Mouse (Mus musculus) spleen, embryonic (tissue): ENCODE data around the gene Atp6v0c.

Source experiments
- CTCF ChIA-PET: fragments of 350-600 bp; sonication (Branson Sonifier 250); formaldehyde crosslinking; loops from one replicate; lab custom pipeline; 2022; lab: Charles Lee

The Atp6v0c gene

GRCm38 (mm10) chr17:24169317-24170065, at the start of gene Atp6v0c:
Gene Atp6v0c (minus strand): TSS chr17:24169702.
- CTCF ChIA-PET, result interaction anchor here (0.7 kb wide), 1 partner anchor 316 kb away, joined by 3 read pairs; no protein-coding TSS in a partner anchor

DNA sequence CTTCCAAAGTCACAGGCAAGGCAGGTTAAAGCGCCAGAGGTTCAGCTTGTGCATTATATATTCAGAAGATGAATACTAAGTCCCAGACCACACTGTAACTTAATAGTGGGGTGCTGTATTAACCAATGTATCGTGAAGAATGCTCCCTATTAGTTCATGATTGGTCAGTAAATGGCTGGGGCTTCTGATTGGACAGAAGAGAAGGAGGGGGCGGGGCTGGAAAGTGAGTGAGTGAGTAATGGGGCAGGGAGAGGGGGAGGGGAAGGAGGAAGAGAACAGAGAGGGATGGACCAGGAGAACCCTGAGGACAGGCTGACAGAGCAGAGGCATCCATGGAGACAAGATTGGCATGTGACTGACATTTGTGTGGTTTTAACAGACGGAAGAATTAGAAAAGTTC, 47.3 kb upstream of the Atp6v0c start:
- CTCF ChIA-PET, result interaction anchor here (0.6 kb wide), 1 partner anchor 162 kb away, joined by 4 read pairs; no protein-coding TSS in a partner anchor

- CTCF ChIA-PET, result no interaction called here
Measured at GRCm38 (mm10) chr17:24213186-24213585, 43.7 kb upstream of the Atp6v0c start.

- CTCF ChIA-PET, result no interaction called here
Measured at GRCm38 (mm10) chr17:24212441-24213018, 43.0 kb upstream of the Atp6v0c start.

DNA sequence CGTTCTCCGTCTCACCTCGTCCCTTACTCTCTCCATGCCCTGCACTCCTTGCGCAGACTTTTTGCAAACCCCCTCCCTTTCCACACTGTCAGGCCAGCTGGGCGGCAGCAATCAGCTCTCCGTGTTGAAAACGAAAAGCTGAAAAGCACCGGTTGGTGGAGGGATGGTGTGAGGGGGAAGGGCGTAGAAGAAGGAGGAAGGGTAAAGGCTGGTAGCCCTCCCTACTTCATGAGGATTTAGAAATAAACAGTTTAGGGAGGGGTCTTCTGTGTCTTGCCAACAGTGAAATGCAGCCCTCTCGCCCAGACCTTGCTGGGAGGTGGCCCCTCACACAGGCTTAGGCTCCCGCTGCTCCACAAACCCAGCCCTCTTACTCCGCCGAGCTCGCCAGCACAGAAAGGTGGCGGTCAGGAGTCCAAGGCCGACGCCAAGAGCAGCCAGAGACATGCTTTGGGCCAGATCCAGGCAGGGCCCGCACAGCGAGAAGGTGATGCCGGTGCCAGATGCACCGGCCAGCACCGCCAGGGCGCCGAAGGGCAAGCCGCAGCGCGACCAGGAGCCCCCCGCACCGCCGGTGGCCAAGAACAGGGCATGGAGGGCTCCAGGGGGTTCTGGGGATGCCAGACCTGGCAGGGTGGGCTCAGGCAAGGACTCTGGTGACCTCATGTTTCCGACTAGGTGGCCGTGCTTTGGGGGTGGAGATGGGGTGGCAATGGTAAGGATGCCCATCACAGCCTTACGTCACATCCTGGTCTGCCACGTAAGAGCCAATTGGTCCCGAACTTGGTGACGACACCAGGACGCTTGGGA, 42.3 kb upstream of the Atp6v0c start:
- CTCF ChIA-PET, result no interaction called here

GRCm38 (mm10) chr17:24210591-24210990, 41.1 kb upstream of the Atp6v0c start:
- CTCF ChIA-PET, result no interaction called here

- CTCF ChIA-PET, result no interaction called here
Measured at GRCm38 (mm10) chr17:24209916-24210240, 40.4 kb upstream of the Atp6v0c start.

DNA sequence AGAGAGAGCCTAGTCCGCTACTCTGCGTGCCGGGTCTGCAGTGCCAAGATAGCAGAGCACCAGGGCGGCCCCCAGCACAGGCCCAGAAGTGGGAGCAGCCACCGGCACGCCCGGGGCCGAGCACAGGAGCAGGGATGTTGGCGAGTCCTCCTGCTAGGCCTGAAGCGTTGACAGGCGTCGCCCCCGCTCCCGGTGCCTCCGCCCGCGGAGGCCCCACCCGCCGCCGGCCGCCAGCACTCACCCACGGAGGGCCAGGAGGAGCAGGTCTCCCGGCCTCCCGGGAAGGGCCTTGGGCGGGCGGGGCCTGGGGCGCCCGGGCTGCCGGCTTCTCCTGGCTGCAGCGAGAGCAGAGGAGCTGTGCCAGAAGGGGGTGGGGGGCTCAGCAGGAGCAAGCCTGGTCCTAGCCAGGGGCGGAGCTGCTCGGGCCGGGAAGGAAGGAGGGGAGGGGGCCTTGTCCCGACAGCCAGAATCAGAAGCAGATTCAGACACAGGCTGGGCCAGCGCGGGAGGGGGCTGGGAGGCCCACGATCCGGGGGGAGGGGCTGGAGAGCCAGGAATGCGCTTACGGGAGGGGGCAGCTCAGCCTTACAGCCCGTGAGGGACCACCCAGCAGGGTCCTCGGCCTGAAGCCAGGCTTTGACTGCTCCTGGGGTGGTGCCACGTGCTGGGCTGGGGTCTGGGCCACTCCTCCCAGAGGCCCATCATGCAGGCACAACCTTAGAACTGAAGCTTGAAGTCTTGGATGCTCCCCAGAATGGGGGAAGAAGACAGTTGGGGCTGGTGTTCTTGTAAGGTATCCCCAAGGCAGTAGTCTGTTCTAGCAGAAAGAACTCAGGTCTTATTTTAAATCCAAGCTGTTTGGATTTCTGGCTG, 39.8 kb upstream of the Atp6v0c start, which contains the start of gene Ntn3:
TSS of gene Ntn3 (minus strand) at position 489 of the 873 bp plus-strand sequence.
- CTCF ChIA-PET, result no interaction called here

- CTCF ChIA-PET, result no interaction called here
Measured at GRCm38 (mm10) chr17:24208641-24209042, 39.1 kb upstream of the Atp6v0c start.

DNA sequence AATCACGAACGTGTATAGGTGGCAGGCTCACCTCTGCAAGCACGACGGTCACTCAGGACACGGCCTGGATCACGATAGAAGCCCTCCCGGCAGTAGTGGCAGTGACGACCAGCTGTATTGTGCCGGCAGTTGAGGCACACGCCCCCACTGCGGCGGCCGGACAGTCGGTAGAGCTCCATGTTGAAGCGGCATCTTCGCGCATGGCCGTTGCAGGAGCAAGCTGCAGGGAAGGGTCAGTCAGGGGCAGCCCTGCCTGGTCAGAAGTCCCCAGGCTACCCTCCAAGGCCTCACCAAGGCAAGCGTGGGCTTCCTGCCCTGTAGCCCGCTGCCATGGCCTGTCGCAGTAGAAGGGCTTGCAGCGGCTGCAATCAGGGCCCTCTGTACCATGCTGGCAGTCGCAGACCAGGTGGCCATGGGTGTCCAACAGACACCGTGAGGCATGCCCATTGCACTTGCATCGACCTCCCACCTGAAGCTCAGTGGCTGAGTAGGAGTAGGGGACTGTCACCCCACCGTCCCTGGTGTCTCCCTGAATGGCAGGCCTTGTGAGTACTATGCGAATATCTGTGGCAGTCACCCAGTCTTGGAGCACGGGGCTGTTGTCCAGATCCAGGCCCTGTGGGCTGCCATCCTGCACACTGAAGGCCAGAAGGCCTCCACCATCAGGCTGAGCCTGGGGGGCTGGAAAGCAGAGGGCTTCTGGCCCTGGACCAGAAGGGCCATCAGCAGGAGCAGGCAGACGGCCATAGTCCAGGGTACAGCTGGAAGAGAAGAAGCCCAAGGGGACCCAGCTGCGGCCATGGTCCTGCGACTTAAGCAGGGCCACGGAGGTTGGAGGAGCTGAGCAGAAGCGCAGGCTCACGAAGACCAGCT, 38.5 kb upstream of the Atp6v0c start:
- CTCF ChIA-PET, result no interaction called here

- CTCF ChIA-PET, result interaction anchor here (0.6 kb wide), 2 partner anchors 732 to 1177 kb away, joined by 3 to 4 read pairs; no protein-coding TSS in a partner anchor
Measured at GRCm38 (mm10) chr17:24206451-24207351, 37.2 kb upstream of the Atp6v0c start.

DNA sequence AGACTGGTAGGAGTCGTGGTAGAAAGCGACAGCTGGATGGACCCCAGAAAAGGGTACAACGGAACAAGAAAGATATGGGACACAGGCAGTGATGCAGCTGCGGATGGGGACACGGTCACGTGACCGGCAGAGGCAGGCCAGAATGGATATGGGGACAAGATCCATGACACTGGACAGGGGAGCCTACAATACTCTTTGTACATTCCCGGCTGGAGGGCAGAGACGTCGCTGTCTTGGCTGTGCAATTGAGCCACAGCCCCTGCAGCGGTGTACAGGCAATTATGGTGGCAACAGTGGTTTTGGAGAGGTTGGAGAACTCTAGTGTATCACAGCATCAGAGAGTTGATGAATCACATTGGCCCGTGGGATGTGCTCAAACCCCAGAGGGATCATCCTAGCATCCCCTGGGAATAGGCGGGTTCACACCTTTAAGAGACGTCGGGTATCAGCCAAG, 36.4 kb upstream of the Atp6v0c start:
- CTCF ChIA-PET, result interaction anchor here (0.6 kb wide), 3 partner anchors 13 to 1178 kb away, joined by 3 to 4 read pairs (median 3); no protein-coding TSS in a partner anchor

DNA sequence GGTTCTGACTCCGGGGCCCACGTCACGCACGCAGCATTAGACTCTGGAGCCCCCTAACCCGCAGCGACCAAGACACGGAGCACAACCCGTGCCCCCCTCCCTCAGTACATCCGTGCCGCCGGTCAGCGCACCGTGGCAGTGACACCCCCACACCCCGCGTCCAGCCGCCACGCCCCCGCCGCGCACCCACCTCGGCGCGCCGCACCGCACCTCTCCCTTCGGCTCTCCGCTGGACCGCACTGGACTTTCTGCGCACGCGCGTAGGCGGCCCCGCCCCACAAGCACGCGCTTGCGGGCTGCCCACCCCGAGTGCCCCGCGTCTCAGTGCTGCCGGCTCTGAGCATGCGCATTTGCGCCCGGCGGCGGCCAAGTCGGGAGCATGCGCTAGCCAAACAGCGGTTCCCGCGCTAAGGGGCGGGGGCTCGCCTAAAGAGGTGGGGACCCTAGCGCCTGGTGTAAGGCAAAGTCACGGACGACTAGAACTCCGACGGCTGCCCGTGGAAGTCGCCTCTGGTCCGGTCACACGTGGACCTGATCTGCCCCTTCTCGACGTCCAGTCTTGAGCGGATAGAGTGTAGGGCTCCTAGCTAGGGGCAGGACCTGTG, 35.9 kb upstream of the Atp6v0c start, which contains the start of gene Tbc1d24:
TSS of gene Tbc1d24 (minus strand) at position 279 of the 605 bp plus-strand sequence.
- CTCF ChIA-PET, result interaction anchor here (0.6 kb wide), 1 partner anchor 14 kb away, joined by 3 read pairs; no protein-coding TSS in a partner anchor

- CTCF ChIA-PET, result no interaction called here
Measured at GRCm38 (mm10) chr17:24204846-24205245, 35.3 kb upstream of the Atp6v0c start.

- CTCF ChIA-PET, result no interaction called here
Measured at GRCm38 (mm10) chr17:24203611-24204534, 34.4 kb upstream of the Atp6v0c start.

- CTCF ChIA-PET, result no interaction called here
Measured at GRCm38 (mm10) chr17:24203068-24203467, 33.6 kb upstream of the Atp6v0c start.

GRCm38 (mm10) chr17:24201092-24201491, 31.6 kb upstream of the Atp6v0c start:
- CTCF ChIA-PET, result interaction anchor here (0.6 kb wide), 1 partner anchor 14 kb away, joined by 3 read pairs; no protein-coding TSS in a partner anchor
